Comparison of ENCODE assay signal across 10 mouse cellular contexts in the genomic region with DNA sequence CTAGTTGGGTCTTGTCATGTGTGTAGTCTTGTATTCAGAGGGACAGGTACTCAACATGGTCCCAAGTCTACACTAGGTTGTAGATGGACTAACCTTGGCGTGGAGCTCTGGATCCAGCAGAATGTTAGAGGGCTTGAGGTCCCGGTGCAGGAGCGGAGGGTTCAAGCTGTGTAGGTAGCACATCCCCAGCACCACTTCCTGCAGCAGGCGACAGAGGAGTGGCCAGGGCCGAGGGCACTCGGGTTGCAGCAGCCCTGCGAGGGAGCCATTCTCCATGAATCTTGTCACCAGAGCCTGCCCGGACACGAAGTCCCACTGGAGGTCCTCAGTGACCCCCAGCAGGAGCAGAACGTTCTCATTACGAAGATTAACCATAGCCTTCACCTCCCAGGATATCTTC. TPM values are rescaled to one million over a fixed set of nuclear protein-coding genes. Genes with fewer than 3 reads are reported as not detected.
DNase-seq lines count a peak whose midpoint lies in the region; ATAC-seq lines count a peak whose summit lies in the region.
"Had no signal": no experiment of that assay in that cellular context is flagged by ENCODE, and none has a peak within 500 bp of the region (broad histone marks: within the 10 kb centered on the region; RNA-seq: fewer than 3 reads in every experiment).

No protein-coding gene starts in this region.

- peak overlapping the region; percentile 41; the same call in 1 of the 2 replicates for H3K4me3 ChIP-seq in heart, embryonic 11.5 days (ENCODE audit: low read depth, low read length)
- peak overlapping the region; percentile 65 for H3K4me3 ChIP-seq in liver, embryonic 13.5 days (replicated peaks)

- no peak overlapping the region; the same call in 1 of the 2 replicates for H3K9ac ChIP-seq in heart, embryonic 11.5 days (ENCODE audit: low read depth, low read length)
- peak overlapping the region; percentile 70; the same call in 1 of the 2 replicates for H3K9ac ChIP-seq in liver, embryonic 13.5 days

- H3K4me2 ChIP-seq in heart, embryonic 11.5 days: peak overlapping the region; percentile 74
- peak overlapping the region; percentile 91 for H3K4me2 ChIP-seq in liver, embryonic 13.5 days

- no peak for DNase-seq in heart, adult 8-10 months (ENCODE audit: low spot score)
- peak; percentile 9 for DNase-seq in thymus, postnatal 14 days
- DNase-seq in thymus, postnatal 36 days: no peak
- DNase-seq in liver, embryonic 13.5 days: no peak
- DNase-seq in thymus, postnatal 4 days: peak; percentile 27
- no peak for DNase-seq in c-Kit-positive CD71-positive TER-119-positive erythroid progenitor cells, embryonic 14.5 days (ENCODE audit: low spot score)
- DNase-seq in urinary bladder, postnatal 10 days (ENCODE audit: low spot score): no peak
- DNase-seq: cerebellum, adult 18-20 months had no signal

- H3K36me3 ChIP-seq in heart, embryonic 11.5 days (ENCODE audit: control insufficient read depth, insufficient read depth, low read length): no peaks in the 10 kb centered on the region
- 0 out of 2 replicates have a peak, but pooled peaks cover 2% of the 10 kb centered on the region for H3K36me3 ChIP-seq in liver, embryonic 13.5 days

- H3K9me3 ChIP-seq in heart, embryonic 11.5 days (replicated peaks; ENCODE audit: control insufficient read depth, low read length): no peaks in the 10 kb centered on the region
- H3K9me3 ChIP-seq in liver, embryonic 13.5 days (replicated peaks): no peaks in the 10 kb centered on the region

- H3K27me3 ChIP-seq in heart, embryonic 11.5 days (ENCODE audit: control insufficient read depth, insufficient read depth, low read length): peaks cover 57% of the 10 kb centered on the region
- H3K27me3 ChIP-seq in liver, embryonic 13.5 days: peaks cover 49% of the 10 kb centered on the region

- no peak for ATAC-seq in heart, embryonic 11.5 days (replicated peaks; ENCODE audit: insufficient number of reproducible peaks, low FRiP score, low TSS enrichment)
- ATAC-seq in liver, embryonic 13.5 days (ENCODE audit: low read depth): no peak

- no peak overlapping the region for H3K27ac ChIP-seq in heart, embryonic 11.5 days (ENCODE audit: low read depth, low read length)
- no peak overlapping the region for H3K27ac ChIP-seq in liver, embryonic 13.5 days
- H3K27ac ChIP-seq: hindbrain, postnatal 0 days had no signal

- 0 out of 2 replicates have a peak, but pooled peaks cover 8% of the 10 kb centered on the region for H3K4me1 ChIP-seq in heart, embryonic 11.5 days (ENCODE audit: control insufficient read depth, insufficient read depth, low read length)
- H3K4me1 ChIP-seq in liver, embryonic 13.5 days (replicated peaks): peaks cover 16% of the 10 kb centered on the region

- WGBS in heart, embryonic 11.5 days (ENCODE audit: insufficient replicate concordance): 28% methylated on average over 11 of the region's 11 CpGs
- WGBS in liver, embryonic 13.5 days (ENCODE audit: insufficient replicate concordance): 33% methylated on average over 11 of the region's 11 CpGs

RNA-seq across cellular contexts. Expression of gene Ripk3, which starts 0.9 kb away (rescaled TPM):
- polyA plus RNA-seq in heart, embryonic 11.5 days (2014; fragmentation: Nextera tagmentation; extraction: Ambion mirVana): 19.6 and 19.8 TPM in 2 replicates
- 1 to 10 TPM; 2.2 to 6.2 (median 3.4) TPM for total RNA-seq in heart, adult 8-10 months (2022)
- 20.4 and 22.1 TPM in 2 replicates for polyA plus RNA-seq in liver, embryonic 13.5 days (2015; fragmentation: Nextera tagmentation; extraction: Ambion mirVana)

RNA-seq across cellular contexts. Expression of gene Adcy4, which starts 3.8 kb away (rescaled TPM):
- polyA plus RNA-seq in heart, embryonic 11.5 days (2014; fragmentation: Nextera tagmentation; extraction: Ambion mirVana): 13.2 and 19.7 TPM in 2 replicates
- 10 to 100 TPM; 13.0 to 22.0 (median 16.4) TPM for total RNA-seq in heart, adult 8-10 months (2022)
- polyA plus RNA-seq in liver, embryonic 13.5 days (2015; fragmentation: Nextera tagmentation; extraction: Ambion mirVana): 1.8 and 2.2 TPM in 2 replicates

RNA-seq across cellular contexts. Expression of gene Ltb4r1, which starts 22.0 kb away (rescaled TPM):
- polyA plus RNA-seq in heart, embryonic 11.5 days (2014; fragmentation: Nextera tagmentation; extraction: Ambion mirVana): 0.11 and 0.21 TPM in 2 replicates
- under 1 TPM in 3 of 4 experiments, not detected in 1; 0.19 to 0.49 (median 0.26) TPM for total RNA-seq in heart, adult 8-10 months (2022)
- 4.4 and 4.6 TPM in 2 replicates for polyA plus RNA-seq in liver, embryonic 13.5 days (2015; fragmentation: Nextera tagmentation; extraction: Ambion mirVana)

RNA-seq across cellular contexts. Expression of gene Ltb4r2, which starts 26.5 kb away (rescaled TPM):
- 0.16 and 1.0 TPM in 2 replicates for polyA plus RNA-seq in heart, embryonic 11.5 days (2014; fragmentation: Nextera tagmentation; extraction: Ambion mirVana)
- total RNA-seq in heart, adult 8-10 months (2022): under 1 TPM; 0.06 to 0.19 (median 0.13) TPM
- polyA plus RNA-seq in liver, embryonic 13.5 days (2015; fragmentation: Nextera tagmentation; extraction: Ambion mirVana): 0.92 and 1.3 TPM in 2 replicates

RNA-seq across cellular contexts. Expression of gene Cideb, which starts 29.5 kb away (rescaled TPM):
- 1.4 and 1.7 TPM in 2 replicates for polyA plus RNA-seq in heart, embryonic 11.5 days (2014; fragmentation: Nextera tagmentation; extraction: Ambion mirVana)
- 1 to 10 TPM in 3 of 4 experiments, under 1 TPM in 1; 0.95 to 1.9 (median 1.4) TPM for total RNA-seq in heart, adult 8-10 months (2022)
- polyA plus RNA-seq in liver, embryonic 13.5 days (2015; fragmentation: Nextera tagmentation; extraction: Ambion mirVana): 21.1 and 21.3 TPM in 2 replicates

Comparison
In these comparisons a context has a peak if more than half of its experiments do, and no peak if none do; other contexts are left out.
1. DNase-seq: peak in thymus, postnatal 14 days (single experiment) and thymus, postnatal 4 days (single experiment); none in heart, adult 8-10 months (single experiment), thymus, postnatal 36 days (0 of 2), liver, embryonic 13.5 days (single experiment), c-Kit-positive CD71-positive TER-119-positive erythroid progenitor cells, embryonic 14.5 days (single experiment) and urinary bladder, postnatal 10 days (single experiment).